Mouse (Mus musculus) E14TG2a.4 (cell line): ENCODE data around the gene B4galt2.

Source experiments
- CTCF ChIP-seq: conservative IDR thresholded peaks from 2 replicates; pipeline ENCODE4 v1.5.1; 2014; ENCODE audit warnings: low read length
- NANOG ChIP-seq: IDR thresholded peaks from 2 replicates; pipeline ENCODE4 v1.6.1; 2014; ENCODE audit warnings: borderline replicate concordance, low read length, mixed read lengths

DNA sequence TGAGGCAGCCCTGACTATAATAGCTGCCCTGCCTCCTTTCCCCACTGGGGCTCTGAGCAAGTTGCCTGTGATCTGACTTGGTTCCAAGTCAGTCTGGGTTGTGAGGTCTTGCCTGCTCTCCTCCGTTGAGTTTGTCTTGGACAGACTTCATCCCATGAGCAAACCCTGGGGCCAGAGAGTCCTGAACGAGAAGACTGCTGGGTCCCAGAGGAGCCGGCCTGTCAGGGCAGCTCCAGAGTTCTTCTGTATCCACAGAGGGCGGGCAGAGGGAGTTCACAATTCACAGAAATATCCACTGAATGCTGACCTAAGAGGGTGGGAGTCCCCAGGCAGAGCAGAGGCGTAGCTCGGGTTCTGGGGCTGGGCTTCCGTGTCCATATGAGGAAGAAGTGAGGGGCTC, 32.4 kb downstream of the B4galt2 start:
- TF ChIP-seq CTCF, result no peak
- TF ChIP-seq NANOG, result no peak
